Mouse (Mus musculus) midbrain, embryonic 12.5 days (tissue): ENCODE results near the gene Crim1. TPM values are rescaled to one million over a fixed set of nuclear protein-coding genes. Genes with fewer than 3 reads are reported as not detected.

ENCODE experiments used
- ATAC-seq: fragments of 200-750 bp; cut with Nextera tagmentation; 2 replicates; pipeline ENCODE4 v1.8.0; 2017; ENCODE audit warnings: low read depth, moderate TSS enrichment, moderate library complexity; ENCODE audit not compliant: low FRiP score
- H3K27ac ChIP-seq: fragments of 300-500 bp; sonication (generic); replicated peaks from 2 replicates; pipeline ENCODE4 v1.5.1; 2016; ENCODE audit warnings: mild to moderate bottlenecking
- H3K27me3 ChIP-seq: fragments of 300-500 bp; sonication (generic); 2 replicates; pipeline ENCODE4 v1.6.1; 2016; ENCODE audit warnings: mild to moderate bottlenecking
- H3K36me3 ChIP-seq: fragments of 300-500 bp; sonication (generic); 2 replicates; pipeline ENCODE4 v1.6.1; 2016
- H3K4me1 ChIP-seq: fragments of 300-500 bp; sonication (generic); 2 replicates; pipeline ENCODE4 v1.6.1; 2016
- H3K4me2 ChIP-seq: fragments of 300-500 bp; sonication (generic); replicated peaks from 2 replicates; pipeline ENCODE4 v1.6.1; 2016; ENCODE audit warnings: mild to moderate bottlenecking, moderate library complexity
- H3K4me3 ChIP-seq: fragments of 300-500 bp; sonication (generic); 2 replicates; pipeline ENCODE4 v1.5.1; 2016; ENCODE audit warnings: mild to moderate bottlenecking
- H3K9ac ChIP-seq: fragments of 300-500 bp; sonication (generic); replicated peaks from 2 replicates; pipeline ENCODE4 v1.6.1; 2016; ENCODE audit warnings: mild to moderate bottlenecking, moderate library complexity
- H3K9me3 ChIP-seq: fragments of 300-500 bp; sonication (generic); 2 replicates; pipeline ENCODE4 v1.6.1; 2016; ENCODE audit warnings: mild to moderate bottlenecking
- WGBS: fragments of 180-500 bp; shearing (Covaris S2); methylation state at CpG from one replicate; pipeline ENCODE4 v1.1.7; 2016; 5-methylcytosine and 5-hydroxymethylcytosine counted together
- polyA plus RNA-seq: library from polyadenylated mRNA; unstranded; fragments of >200 nt; fragmentation: Nextera tagmentation; extraction: Ambion mirVana; gene quantifications from 2 replicates; pipeline ENCODE4 v1.2.1, GENCODE M21; 2016

The Crim1 gene
- polyA plus RNA-seq: 6.2 and 6.3 TPM in 2 replicates

DNA sequence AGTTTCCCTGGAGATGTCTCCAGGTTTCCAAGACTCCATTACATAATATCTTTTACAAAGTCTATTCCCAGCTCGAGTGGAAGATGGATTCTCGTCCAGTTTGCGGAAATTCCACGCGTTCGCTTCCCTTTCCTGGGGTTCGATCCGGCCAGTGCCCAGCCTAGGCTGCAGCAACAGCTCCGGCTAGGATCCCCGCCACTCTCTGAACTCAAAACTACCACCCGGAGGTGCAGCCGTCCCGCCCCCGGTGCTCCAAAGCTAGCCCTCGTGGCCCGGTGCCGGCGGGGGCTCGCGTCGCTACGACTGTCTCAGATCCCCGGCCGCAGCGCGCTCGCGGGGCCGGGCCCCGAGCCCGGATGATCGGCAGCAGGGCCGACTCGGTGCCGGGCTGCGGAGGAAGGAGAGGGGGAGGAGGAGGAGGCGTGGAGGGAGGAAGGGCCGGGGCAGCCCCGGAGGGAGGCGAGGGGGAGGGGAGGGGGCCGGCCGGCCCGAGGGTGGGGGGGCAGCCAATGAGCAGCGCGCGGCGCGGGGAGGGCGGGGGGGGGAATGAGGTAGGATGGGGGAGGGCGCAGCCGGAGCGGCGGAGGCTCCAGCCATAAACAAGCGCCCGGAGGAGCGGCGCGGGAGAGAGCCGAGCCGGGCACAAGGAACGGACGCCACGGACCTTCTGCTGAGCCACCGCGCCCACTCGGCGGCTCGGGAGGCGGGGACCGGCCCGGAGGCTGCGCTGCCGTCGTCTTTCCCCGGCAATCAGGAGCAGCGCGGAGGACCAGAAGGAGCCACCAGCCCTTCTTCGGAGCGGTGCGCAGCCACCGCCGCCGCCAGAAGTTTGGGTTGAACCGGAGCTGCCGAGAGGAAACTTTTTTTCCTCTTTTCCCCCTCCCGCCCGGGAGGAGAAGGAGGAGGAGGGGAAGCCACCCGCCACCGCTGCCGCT is at the start of gene Crim1:
Crim1 (plus strand) TSS at position 623 of the 935 bp plus-strand sequence.
- Histone ChIP-seq H3K36me3 (no peaks in the 10 kb centered on the region), H3K27me3 (0 out of 2 replicates have a peak, but pooled peaks cover 3% of the 10 kb centered on the region), H3K9ac (peak within 1 kb of the TSS; percentile 91), H3K4me3 (peak within 1 kb of the TSS; percentile 95), H3K27ac (peak within 1 kb of the TSS; percentile 91), H3K4me2 (peak within 1 kb of the TSS; percentile 95), H3K9me3 (no peaks in the 10 kb centered on the region), H3K4me1 (peaks cover 25% of the 10 kb centered on the region)
- under 1% methylated on average over 51 of the region's 90 CpGs for WGBS
- ATAC-seq: peak; percentile 87

- Histone ChIP-seq H3K27ac (no peak overlapping the region), H3K36me3 (no peaks in the 10 kb centered on the region), H3K9me3 (no peaks in the 10 kb centered on the region), H3K9ac (no peak overlapping the region), H3K27me3 (no peaks in the 10 kb centered on the region), H3K4me2 (no peak overlapping the region), H3K4me3 (no peak overlapping the region), H3K4me1 (no peaks in the 10 kb centered on the region)
- WGBS: 75% methylated on average over 13 of the region's 13 CpGs
- ATAC-seq: no peak
Observed at GRCm38 (mm10) chr17:78151479-78152282, 48.4 kb upstream of the Crim1 start.

GRCm38 (mm10) chr17:78163278-78163677 is 36.8 kb upstream of the Crim1 start:
- no peaks in the 10 kb centered on the region for H3K4me1 ChIP-seq
- no peaks in the 10 kb centered on the region for H3K36me3 ChIP-seq
- no peak overlapping the region for H3K9ac ChIP-seq
- 31% methylated on average over 5 of the region's 5 CpGs for WGBS
- H3K4me3 ChIP-seq: no peak overlapping the region
- H3K27ac ChIP-seq: no peak overlapping the region
- H3K27me3 ChIP-seq: no peaks in the 10 kb centered on the region
- H3K9me3 ChIP-seq: no peaks in the 10 kb centered on the region
- no peak overlapping the region for H3K4me2 ChIP-seq
- peak; percentile 66; the same call in 1 of the 2 replicates for ATAC-seq

- 0 out of 2 replicates have a peak, but pooled peaks have one; percentile 19 for ATAC-seq
- 84% methylated on average over 10 of the region's 10 CpGs for WGBS
- H3K27me3 ChIP-seq: no peaks in the 10 kb centered on the region
- no peak overlapping the region for H3K9ac ChIP-seq
- no peaks in the 10 kb centered on the region for H3K4me1 ChIP-seq
- no peak overlapping the region for H3K4me3 ChIP-seq
- no peaks in the 10 kb centered on the region for H3K36me3 ChIP-seq
- H3K27ac ChIP-seq: no peak overlapping the region
- no peaks in the 10 kb centered on the region for H3K9me3 ChIP-seq
- no peak overlapping the region for H3K4me2 ChIP-seq
Observed at GRCm38 (mm10) chr17:78163724-78164236, 36.3 kb upstream of the Crim1 start.

DNA sequence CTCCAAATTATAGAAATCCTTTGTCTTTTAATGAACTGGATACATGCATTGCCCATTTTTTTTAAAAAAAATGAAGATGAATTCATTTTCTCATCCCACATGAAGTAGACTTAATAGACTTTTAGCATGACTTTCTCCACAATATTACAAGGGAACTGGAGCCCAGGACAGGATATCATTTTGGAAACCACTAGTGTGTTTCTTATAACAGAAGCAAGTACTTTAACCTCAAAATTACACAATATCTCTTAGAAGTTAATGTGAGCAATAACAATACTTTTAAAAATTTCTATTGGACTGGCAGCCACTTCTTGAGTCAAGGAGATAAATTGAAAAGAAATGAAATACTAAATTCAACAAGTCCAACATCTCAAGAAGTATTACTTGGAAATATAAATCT is 34.2 kb upstream of the Crim1 start:
- ATAC-seq: no peak
- Histone ChIP-seq H3K4me3 (no peak overlapping the region), H3K36me3 (no peaks in the 10 kb centered on the region)

GRCm38 (mm10) chr17:78166566-78166965 is 33.5 kb upstream of the Crim1 start:
- H3K4me2 ChIP-seq: no peak overlapping the region
- no peak for ATAC-seq
- no peak overlapping the region for H3K4me3 ChIP-seq
- H3K9me3 ChIP-seq: no peaks in the 10 kb centered on the region
- H3K36me3 ChIP-seq: no peaks in the 10 kb centered on the region
- H3K27ac ChIP-seq: no peak overlapping the region
- H3K27me3 ChIP-seq: no peaks in the 10 kb centered on the region
- no peak overlapping the region for H3K9ac ChIP-seq
- 92% methylated on average over 4 of the region's 4 CpGs for WGBS
- no peaks in the 10 kb centered on the region for H3K4me1 ChIP-seq

More for the DNA sequence above, 34.2 kb upstream of the Crim1 start:
- no peaks in the 10 kb centered on the region for H3K9me3 ChIP-seq
- no peak overlapping the region for H3K4me2 ChIP-seq
- no peaks in the 10 kb centered on the region for H3K4me1 ChIP-seq
- no peak overlapping the region for H3K9ac ChIP-seq
- H3K27ac ChIP-seq: no peak overlapping the region
- H3K27me3 ChIP-seq: no peaks in the 10 kb centered on the region

- Histone ChIP-seq H3K4me1 (no peaks in the 10 kb centered on the region), H3K4me2 (no peak overlapping the region), H3K27me3 (no peaks in the 10 kb centered on the region), H3K36me3 (no peaks in the 10 kb centered on the region), H3K9ac (no peak overlapping the region), H3K27ac (no peak overlapping the region), H3K4me3 (no peak overlapping the region), H3K9me3 (no peaks in the 10 kb centered on the region)
- 80% methylated on average over 2 of the region's 2 CpGs for WGBS
- no peak for ATAC-seq
Observed at GRCm38 (mm10) chr17:78172371-78172770, 27.7 kb upstream of the Crim1 start.

- Histone ChIP-seq H3K36me3 (no peaks in the 10 kb centered on the region), H3K27ac (no peak overlapping the region), H3K4me2 (no peak overlapping the region), H3K4me1 (no peaks in the 10 kb centered on the region), H3K9me3 (no peaks in the 10 kb centered on the region), H3K27me3 (no peaks in the 10 kb centered on the region), H3K9ac (no peak overlapping the region), H3K4me3 (no peak overlapping the region)
- 93% methylated on average over 6 of the region's 6 CpGs for WGBS
- no peak for ATAC-seq
Observed at GRCm38 (mm10) chr17:78180766-78181165, 19.3 kb upstream of the Crim1 start.

DNA sequence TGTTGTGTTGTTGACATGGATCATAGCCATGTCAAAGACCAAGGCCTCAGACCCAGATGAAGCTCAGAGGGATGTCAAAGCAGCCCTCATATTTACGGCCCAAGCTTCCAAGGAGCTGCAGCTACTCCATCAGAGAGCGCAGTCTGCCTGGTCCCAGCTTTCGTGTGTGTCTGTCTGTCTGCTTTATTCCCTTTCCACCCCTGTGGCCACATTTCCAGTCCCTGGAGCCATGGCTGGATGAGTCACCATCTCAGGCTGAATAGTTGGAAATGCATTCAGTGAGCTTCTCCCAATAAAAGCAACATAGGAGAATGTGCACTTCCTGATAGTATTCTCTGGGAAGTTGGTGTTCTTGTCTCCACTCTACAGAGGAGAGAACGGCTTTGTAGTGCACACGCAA is 3.9 kb upstream of the Crim1 start:
- no peaks in the 10 kb centered on the region for H3K36me3 ChIP-seq
- H3K4me3 ChIP-seq: no peak overlapping the region
- no peak overlapping the region for H3K27ac ChIP-seq
- H3K27me3 ChIP-seq: 0 out of 2 replicates have a peak, but pooled peaks cover 3% of the 10 kb centered on the region
- no peak overlapping the region for H3K4me2 ChIP-seq
- peaks cover 8% of the 10 kb centered on the region; the same call in 1 of the 2 replicates for H3K4me1 ChIP-seq
- H3K9me3 ChIP-seq: no peaks in the 10 kb centered on the region
- H3K9ac ChIP-seq: no peak overlapping the region
- no peak for ATAC-seq
- 91% methylated on average over 5 of the region's 5 CpGs for WGBS

DNA sequence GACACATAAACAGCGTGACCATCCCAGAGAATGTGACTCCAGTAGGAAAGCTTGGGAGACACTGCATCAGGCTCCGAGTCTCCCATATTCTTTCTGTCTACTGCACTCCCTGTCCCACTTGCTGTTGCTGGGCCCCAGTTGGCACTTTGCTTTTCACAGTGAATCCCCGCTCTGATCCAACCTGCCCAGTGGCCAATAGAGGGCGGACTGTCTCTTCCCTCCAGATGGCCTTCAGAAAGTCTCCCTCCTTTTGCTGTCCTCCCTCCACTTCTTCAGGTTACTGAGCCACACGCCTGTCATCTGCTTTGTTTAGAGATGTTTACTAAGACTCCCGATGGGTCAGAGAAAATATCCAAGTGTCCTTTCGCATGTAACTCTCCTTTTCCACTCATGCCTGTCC is 2.9 kb upstream of the Crim1 start:
- no peak for ATAC-seq
- H3K27ac ChIP-seq: no peak overlapping the region
- H3K9me3 ChIP-seq: no peaks in the 10 kb centered on the region
- 24% methylated on average over 7 of the region's 7 CpGs for WGBS
- peaks cover 13% of the 10 kb centered on the region for H3K4me1 ChIP-seq
- no peak overlapping the region for H3K4me2 ChIP-seq
- no peak overlapping the region for H3K9ac ChIP-seq
- 0 out of 2 replicates have a peak, but pooled peaks cover 3% of the 10 kb centered on the region for H3K27me3 ChIP-seq
- no peak overlapping the region for H3K4me3 ChIP-seq
- no peaks in the 10 kb centered on the region for H3K36me3 ChIP-seq

DNA sequence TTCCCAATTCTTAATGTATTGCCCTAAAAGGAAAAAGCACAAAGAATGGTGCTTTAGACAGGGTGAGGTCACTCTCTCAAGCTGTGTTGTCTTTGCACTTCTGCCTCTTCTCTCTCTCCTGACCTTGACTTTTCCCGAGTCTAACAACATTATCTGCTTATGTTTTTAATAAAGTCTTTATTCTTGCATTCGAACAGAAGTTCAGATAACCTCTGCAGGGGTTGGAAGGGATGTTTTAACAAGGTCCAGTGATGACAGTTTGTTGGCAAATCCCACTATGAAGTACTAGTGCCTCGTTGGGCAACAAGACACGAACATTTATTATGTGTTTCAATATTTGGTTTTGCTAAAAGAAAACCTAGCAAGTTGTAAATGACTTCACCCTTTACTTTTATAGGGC is 1.9 kb upstream of the Crim1 start:
- Histone ChIP-seq H3K27me3 (0 out of 2 replicates have a peak, but pooled peaks cover 3% of the 10 kb centered on the region), H3K4me1 (peaks cover 23% of the 10 kb centered on the region), H3K36me3 (no peaks in the 10 kb centered on the region), H3K4me2 (no peak overlapping the region), H3K9ac (no peak overlapping the region), H3K4me3 (no peak overlapping the region), H3K27ac (no peak overlapping the region), H3K9me3 (no peaks in the 10 kb centered on the region)
- whole genome bisulfite sequencing: 73% methylated on average over 4 of the region's 4 CpGs
- ATAC-seq: no peak
